Mouse (Mus musculus) heart, embryonic 15.5 days (tissue): ENCODE data around the gene Dst. TPM values are rescaled to one million over a fixed set of nuclear protein-coding genes. Genes with fewer than 3 reads are reported as not detected.

Experiments
- ATAC-seq: fragments of 200-750 bp; cut with Nextera tagmentation; replicated peaks from 2 replicates; pipeline ENCODE4 v1.8.0; 2017; ENCODE audit warnings: low read depth, moderate TSS enrichment; ENCODE audit not compliant: insufficient number of reproducible peaks, insufficient read depth, low FRiP score
- H3K27ac ChIP-seq: fragments of 300-500 bp; sonication (generic); 2 replicates; pipeline ENCODE4 v1.5.1; 2015; ENCODE audit warnings: mild to moderate bottlenecking, inconsistent platforms
- H3K27me3 ChIP-seq: fragments of 300-500 bp; sonication (generic); 2 replicates; pipeline ENCODE4 v1.6.1; 2015; ENCODE audit warnings: inconsistent platforms
- H3K36me3 ChIP-seq: fragments of 300-500 bp; sonication (generic); 2 replicates; pipeline ENCODE4 v1.6.1; 2015; ENCODE audit warnings: mild to moderate bottlenecking, inconsistent platforms
- H3K4me1 ChIP-seq: fragments of 300-500 bp; sonication (generic); replicated peaks from 2 replicates; pipeline ENCODE4 v1.6.1; 2015; ENCODE audit warnings: inconsistent platforms
- H3K4me2 ChIP-seq: fragments of 300-500 bp; sonication (generic); 2 replicates; pipeline ENCODE4 v1.6.1; 2015; ENCODE audit warnings: inconsistent platforms, mild to moderate bottlenecking, moderate library complexity
- H3K4me3 ChIP-seq: fragments of 300-500 bp; sonication (generic); 2 replicates; pipeline ENCODE4 v1.5.1; 2015; ENCODE audit warnings: mild to moderate bottlenecking, inconsistent platforms
- H3K9ac ChIP-seq: fragments of 300-500 bp; sonication (generic); 2 replicates; pipeline ENCODE4 v1.6.1; 2015; ENCODE audit warnings: mild to moderate bottlenecking, inconsistent platforms
- H3K9me3 ChIP-seq: fragments of 300-500 bp; sonication (generic); replicated peaks from 2 replicates; pipeline ENCODE4 v1.6.1; 2016; ENCODE audit warnings: inconsistent platforms
- WGBS: fragments of 180-500 bp; shearing (Covaris S2); methylation state at CpG from one replicate; pipeline ENCODE4 v1.1.7; 2015; ENCODE audit warnings: mixed read lengths; 5-methylcytosine and 5-hydroxymethylcytosine counted together
- polyA plus RNA-seq: library from polyadenylated mRNA; unstranded; fragments of >200 nt; fragmentation: Nextera tagmentation; extraction: Ambion mirVana; gene quantifications from 2 replicates; pipeline ENCODE4 v1.2.1, GENCODE M21; 2015

Gene Dst
- polyA plus RNA-seq, 1 experiment from 2014 or later: 21.4 TPM

DNA sequence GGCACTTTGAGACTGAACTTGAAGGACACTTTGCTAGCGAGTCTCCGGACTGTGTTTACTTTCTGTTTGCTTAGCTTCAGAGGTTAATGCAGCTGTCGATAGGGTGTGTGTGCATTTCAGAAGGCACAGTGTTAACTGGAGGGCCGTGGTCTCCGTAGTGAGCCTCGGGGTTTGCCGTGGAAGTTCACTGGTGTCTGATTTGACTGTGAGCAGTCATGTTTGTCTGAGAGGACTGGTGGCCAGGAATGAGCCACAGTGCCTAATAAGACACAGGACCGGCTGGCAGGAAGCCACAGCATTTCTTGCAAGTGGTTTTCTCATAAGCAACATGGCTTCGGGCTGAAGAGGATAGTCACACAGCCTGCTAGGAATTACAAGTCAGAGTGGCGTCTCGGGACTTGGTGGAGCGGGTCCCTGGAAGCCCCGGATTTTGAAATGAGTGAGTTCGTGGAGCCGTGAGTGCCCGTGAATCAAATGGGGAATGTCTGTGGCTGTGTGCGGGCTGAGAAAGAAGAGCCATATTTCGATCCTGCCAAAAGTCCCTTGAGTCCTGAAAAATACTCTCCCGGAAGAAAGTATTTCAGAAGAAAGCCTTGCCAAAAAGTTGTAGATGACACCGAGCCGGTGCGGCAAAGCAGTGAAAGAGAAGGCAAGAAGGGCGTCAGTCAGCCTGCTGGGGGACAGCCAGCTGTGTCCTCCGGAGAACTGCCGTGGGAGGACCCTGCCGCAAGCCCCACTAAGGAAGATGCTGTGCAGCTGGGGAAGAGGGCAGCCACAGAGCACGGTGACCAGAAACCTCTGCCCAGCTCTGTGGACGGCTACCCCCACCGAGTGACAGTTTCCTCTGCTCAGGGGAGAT lies 213.4 kb downstream of the Dst start:
- WGBS: 33% methylated on average over 29 of the region's 29 CpGs
- Histone ChIP-seq H3K27ac (peak overlapping the region; percentile 82), H3K4me2 (peak overlapping the region; percentile 63), H3K4me3 (peak overlapping the region; percentile 42), H3K9me3 (no peaks in the 10 kb centered on the region), H3K4me1 (peaks cover 56% of the 10 kb centered on the region), H3K36me3 (no peaks in the 10 kb centered on the region), H3K9ac (peak overlapping the region; percentile 49), H3K27me3 (no peaks in the 10 kb centered on the region)
- peak; percentile 43; the same call in 1 of the 2 replicates for ATAC-seq

- H3K4me2 ChIP-seq: peak overlapping the region; percentile 63
- no peak for ATAC-seq
- no peaks in the 10 kb centered on the region for H3K27me3 ChIP-seq
- peak overlapping the region; percentile 82 for H3K27ac ChIP-seq
- H3K36me3 ChIP-seq: no peaks in the 10 kb centered on the region
- peaks cover 53% of the 10 kb centered on the region for H3K4me1 ChIP-seq
- H3K9me3 ChIP-seq: no peaks in the 10 kb centered on the region
- peak overlapping the region; percentile 42 for H3K4me3 ChIP-seq
- 69% methylated on average over 6 of the region's 6 CpGs for WGBS
- no peak overlapping the region for H3K9ac ChIP-seq
Measured at GRCm38 (mm10) chr1:34122198-34122597, 214.2 kb downstream of the Dst start.

- Histone ChIP-seq H3K9ac (no peak overlapping the region), H3K4me3 (no peak overlapping the region; the same call in 1 of the 2 replicates), H3K27ac (peak overlapping the region; percentile 73), H3K4me1 (peaks cover 60% of the 10 kb centered on the region), H3K9me3 (no peaks in the 10 kb centered on the region), H3K27me3 (no peaks in the 10 kb centered on the region), H3K4me2 (peak overlapping the region; percentile 40; the same call in 1 of the 2 replicates), H3K36me3 (no peaks in the 10 kb centered on the region)
- WGBS: 27% methylated on average over 1 of the region's 1 CpGs
- no peak for ATAC-seq
Measured at GRCm38 (mm10) chr1:34122905-34123304, 214.9 kb downstream of the Dst start.

- ATAC-seq: no peak
- Histone ChIP-seq H3K27ac (peak overlapping the region; percentile 73), H3K27me3 (no peaks in the 10 kb centered on the region), H3K4me2 (peak overlapping the region; percentile 40), H3K9me3 (no peaks in the 10 kb centered on the region), H3K4me3 (no peak overlapping the region; the same call in 1 of the 2 replicates), H3K9ac (no peak overlapping the region), H3K36me3 (no peaks in the 10 kb centered on the region), H3K4me1 (peaks cover 61% of the 10 kb centered on the region)
- 64% methylated on average over 5 of the region's 5 CpGs for WGBS
Measured at GRCm38 (mm10) chr1:34123334-34123733, 215.3 kb downstream of the Dst start.

DNA sequence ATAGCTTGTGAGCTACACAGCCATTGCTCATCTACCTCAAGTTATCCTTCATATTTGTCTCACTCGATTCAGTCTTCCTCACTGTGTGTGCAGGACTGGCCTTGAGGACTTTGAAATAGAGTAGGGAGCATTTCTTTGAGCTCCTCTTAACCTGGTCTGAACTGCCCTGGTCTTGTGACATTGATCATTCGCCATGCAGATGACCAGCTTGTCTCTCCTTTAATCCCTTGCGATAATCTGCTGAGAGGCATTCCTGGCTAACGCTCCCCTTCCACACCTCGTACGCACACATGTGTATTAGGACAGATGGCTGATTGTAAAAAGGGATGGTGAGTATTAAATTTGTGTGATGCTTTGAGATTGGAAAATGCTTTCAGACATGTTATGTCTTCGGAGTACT lies 216.4 kb downstream of the Dst start:
- Histone ChIP-seq H3K36me3 (no peaks in the 10 kb centered on the region), H3K4me1 (peaks cover 68% of the 10 kb centered on the region), H3K9me3 (no peaks in the 10 kb centered on the region), H3K4me2 (peak overlapping the region; percentile 40), H3K4me3 (no peak overlapping the region), H3K9ac (no peak overlapping the region), H3K27ac (0 out of 2 replicates have a peak overlapping the region, but pooled peaks have one; percentile 73), H3K27me3 (no peaks in the 10 kb centered on the region)
- WGBS: 78% methylated on average over 7 of the region's 7 CpGs
- no peak for ATAC-seq

DNA sequence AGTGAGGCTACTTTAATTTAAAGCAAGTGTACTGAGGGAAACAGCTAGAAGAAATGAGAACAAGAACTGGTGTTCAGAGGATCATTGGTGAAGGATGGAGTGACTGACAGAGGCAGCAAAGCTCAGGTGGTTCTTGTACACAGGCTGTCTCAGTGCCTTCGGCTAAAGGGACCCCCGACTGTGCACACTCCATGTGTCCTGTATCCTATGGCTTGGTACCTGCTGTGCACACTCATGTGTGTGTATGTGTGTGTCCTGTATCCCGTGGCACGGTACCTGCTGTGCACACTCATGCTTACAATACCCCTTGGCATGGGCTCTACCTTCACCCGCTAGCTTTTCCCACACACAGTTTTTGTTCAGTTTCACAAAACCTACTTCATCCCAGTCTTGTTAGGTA lies 217.1 kb downstream of the Dst start:
- Histone ChIP-seq H3K4me2 (no peak overlapping the region), H3K27ac (no peak overlapping the region), H3K4me1 (peaks cover 68% of the 10 kb centered on the region), H3K9ac (no peak overlapping the region), H3K36me3 (no peaks in the 10 kb centered on the region), H3K9me3 (no peaks in the 10 kb centered on the region), H3K27me3 (no peaks in the 10 kb centered on the region), H3K4me3 (no peak overlapping the region)
- 94% methylated on average over 5 of the region's 5 CpGs for WGBS
- ATAC-seq: no peak

GRCm38 (mm10) chr1:34127714-34128474 lies 219.9 kb downstream of the Dst start:
- WGBS: 56% methylated on average over 15 of the region's 15 CpGs
- H3K27ac ChIP-seq: peak overlapping the region; percentile 87
- no peak overlapping the region for H3K4me2 ChIP-seq
- H3K9me3 ChIP-seq: no peaks in the 10 kb centered on the region
- no peak overlapping the region for H3K4me3 ChIP-seq
- H3K36me3 ChIP-seq: no peaks in the 10 kb centered on the region
- peaks cover 69% of the 10 kb centered on the region for H3K4me1 ChIP-seq
- no peak overlapping the region for H3K9ac ChIP-seq
- no peaks in the 10 kb centered on the region for H3K27me3 ChIP-seq
- 0 out of 2 replicates have a peak, but pooled peaks have one; percentile 16 for ATAC-seq

DNA sequence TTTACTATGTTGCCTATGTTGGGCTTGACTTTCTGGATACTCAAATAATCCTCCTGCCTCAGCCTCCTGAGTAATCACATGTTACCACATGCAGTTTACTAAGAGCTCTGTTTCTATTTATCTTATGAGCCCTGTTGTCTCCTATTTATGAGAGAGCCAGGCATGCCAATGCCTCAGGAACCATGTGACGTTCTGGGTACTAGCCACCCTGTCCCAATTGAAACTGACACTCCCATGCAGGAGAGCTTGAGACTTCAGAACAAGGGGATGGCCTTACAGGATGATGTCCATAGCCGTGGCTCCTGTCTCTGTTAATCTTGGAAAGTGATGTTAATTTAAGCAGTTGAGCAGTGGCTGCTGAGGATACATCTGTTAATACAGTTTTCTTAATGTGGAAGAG lies 220.8 kb downstream of the Dst start:
- H3K4me1 ChIP-seq: peaks cover 70% of the 10 kb centered on the region

GRCm38 (mm10) chr1:34129691-34130090 lies 221.7 kb downstream of the Dst start:
- Histone ChIP-seq H3K27ac (peak overlapping the region; percentile 87), H3K36me3 (no peaks in the 10 kb centered on the region), H3K4me3 (no peak overlapping the region), H3K4me1 (peaks cover 69% of the 10 kb centered on the region), H3K4me2 (no peak overlapping the region), H3K9me3 (no peaks in the 10 kb centered on the region), H3K9ac (no peak overlapping the region), H3K27me3 (no peaks in the 10 kb centered on the region)
- 25% methylated on average over 9 of the region's 9 CpGs for WGBS
- ATAC-seq: peak; percentile 53; the same call in 1 of the 2 replicates

More for the DNA sequence above, 220.8 kb downstream of the Dst start:
- ATAC-seq: no peak
- Histone ChIP-seq H3K9me3 (no peaks in the 10 kb centered on the region), H3K27me3 (no peaks in the 10 kb centered on the region), H3K27ac (peak overlapping the region; percentile 87), H3K9ac (no peak overlapping the region), H3K4me3 (no peak overlapping the region), H3K36me3 (no peaks in the 10 kb centered on the region), H3K4me2 (no peak overlapping the region)
- WGBS: 74% methylated on average over 2 of the region's 2 CpGs

GRCm38 (mm10) chr1:34130804-34131203 lies 222.8 kb downstream of the Dst start:
- Histone ChIP-seq H3K4me2 (no peak overlapping the region), H3K27ac (peak overlapping the region; percentile 87), H3K9me3 (no peaks in the 10 kb centered on the region), H3K4me3 (no peak overlapping the region), H3K27me3 (no peaks in the 10 kb centered on the region), H3K36me3 (no peaks in the 10 kb centered on the region), H3K9ac (no peak overlapping the region), H3K4me1 (peaks cover 64% of the 10 kb centered on the region)
- WGBS: 84% methylated on average over 10 of the region's 10 CpGs
- ATAC-seq: no peak

- ATAC-seq: peak; percentile 38
- H3K4me2 ChIP-seq: peak overlapping the region; percentile 44
- WGBS: 36% methylated on average over 16 of the region's 16 CpGs
- H3K9ac ChIP-seq: peak overlapping the region; percentile 38; the same call in 1 of the 2 replicates
- H3K4me1 ChIP-seq: peaks cover 53% of the 10 kb centered on the region
- no peaks in the 10 kb centered on the region for H3K27me3 ChIP-seq
- H3K27ac ChIP-seq: peak overlapping the region; percentile 81
- H3K36me3 ChIP-seq: no peaks in the 10 kb centered on the region
- H3K9me3 ChIP-seq: no peaks in the 10 kb centered on the region
- no peak overlapping the region for H3K4me3 ChIP-seq
Measured at GRCm38 (mm10) chr1:34132875-34133274, 224.8 kb downstream of the Dst start.
